Mouse (Mus musculus): ENCODE results near the gene Mtus2. TPM values are rescaled to one million over a fixed set of nuclear protein-coding genes. Genes with fewer than 3 reads are reported as not detected.

Gene Mtus2
- 2.3 TPM for polyA plus RNA-seq (2014; fragmentation: Illumina TruSeq; extraction: RNeasy Lipid Tissue Mini Kit (QIAGEN cat#74804); ENCODE audit: low read depth, low replicate concordance)

DNA sequence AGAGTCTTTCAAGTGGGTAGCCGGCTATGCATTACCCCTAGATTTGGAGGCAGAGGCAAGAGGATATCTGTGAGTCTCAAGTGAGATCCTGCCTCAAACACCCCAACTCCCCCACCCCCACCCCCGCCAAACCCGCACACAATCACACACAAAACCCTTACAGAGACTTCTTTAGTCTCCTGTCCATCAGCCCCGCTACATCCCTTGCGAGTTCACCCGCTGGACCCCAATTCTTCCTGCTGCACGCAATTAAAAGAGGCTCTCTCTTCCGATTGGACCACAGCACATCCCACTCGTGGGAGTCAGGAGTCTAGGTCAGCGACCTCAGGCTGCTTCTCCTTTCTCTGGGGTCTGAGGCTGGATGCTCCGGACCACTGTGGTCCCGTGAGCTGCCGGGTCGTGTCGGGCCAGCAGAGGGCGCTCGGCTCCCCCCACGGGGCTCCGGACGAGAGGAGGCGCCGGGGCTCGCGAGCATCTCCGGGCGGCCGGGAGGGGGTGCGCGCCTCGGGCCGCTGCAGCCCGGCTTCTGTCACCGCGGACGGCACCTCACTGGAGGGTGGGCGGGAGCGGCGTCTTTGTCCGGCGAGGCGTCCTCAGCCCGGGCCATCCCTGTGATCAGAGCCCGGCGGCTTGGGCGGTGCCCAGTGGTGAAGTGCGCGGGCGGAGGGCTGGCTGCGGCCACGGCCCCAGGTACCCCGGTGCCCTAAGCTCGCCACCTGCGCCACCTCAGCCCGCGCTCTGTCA lies at the start of gene Mtus2:
Gene Mtus2, plus strand, starts transcription at position 500 of the 744 bp plus-strand sequence.

Other genes starting within 250 kb of the Mtus2 start
- gene Flt1, start 231.3 kb upstream of the Mtus2 start, polyA plus RNA-seq (2014; fragmentation: Illumina TruSeq; extraction: RNeasy Lipid Tissue Mini Kit (QIAGEN cat#74804); ENCODE audit: low read depth, low replicate concordance), result 12.3 TPM
- gene Pomp, start 96.9 kb upstream of the Mtus2 start, polyA plus RNA-seq (2014; fragmentation: Illumina TruSeq; extraction: RNeasy Lipid Tissue Mini Kit (QIAGEN cat#74804); ENCODE audit: low read depth, low replicate concordance), result 63.1 TPM
- 7.5 TPM for gene Slc46a3, start 62.5 kb upstream of the Mtus2 start, polyA plus RNA-seq (2014; fragmentation: Illumina TruSeq; extraction: RNeasy Lipid Tissue Mini Kit (QIAGEN cat#74804); ENCODE audit: low read depth, low replicate concordance)